Mouse (Mus musculus) lung, adult 18-20 months (tissue): ENCODE measurements at regions not wholly inside any gene's neighbourhood (a gene's known extent, or its start where the extent isn't known, plus 50 kb on each side); places are given as distances from the start of the nearest gene placed in this dataset.

Experiments used
- DNase-seq, 2 experiments: peaks; one replicate each; pipeline ENCODE4 v3.0.0; 2022; ENCODE audit warnings: mixed read lengths in 2 of 2

DNA sequence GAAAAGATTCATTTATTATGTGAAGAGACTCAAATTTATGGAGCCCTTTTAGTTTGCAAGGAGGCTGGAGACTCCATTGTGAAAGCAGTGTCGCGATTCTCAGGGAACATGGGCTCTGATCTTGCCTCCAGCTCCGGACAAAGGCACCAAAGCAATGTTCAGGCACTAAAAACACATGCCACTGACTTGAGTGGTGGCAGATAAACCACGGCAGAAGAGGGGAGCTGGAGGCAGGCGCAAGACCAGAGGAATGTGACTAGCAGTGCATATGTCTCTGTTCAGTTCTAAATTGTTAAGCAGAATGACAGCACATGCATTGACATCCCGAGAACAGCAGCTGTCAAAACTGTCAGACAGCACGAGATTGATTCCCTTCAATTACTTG lies 98.5 kb upstream of the Trp63 start:
- peak in 1 of 2 experiments; percentile 1 for DNase-seq

DNA sequence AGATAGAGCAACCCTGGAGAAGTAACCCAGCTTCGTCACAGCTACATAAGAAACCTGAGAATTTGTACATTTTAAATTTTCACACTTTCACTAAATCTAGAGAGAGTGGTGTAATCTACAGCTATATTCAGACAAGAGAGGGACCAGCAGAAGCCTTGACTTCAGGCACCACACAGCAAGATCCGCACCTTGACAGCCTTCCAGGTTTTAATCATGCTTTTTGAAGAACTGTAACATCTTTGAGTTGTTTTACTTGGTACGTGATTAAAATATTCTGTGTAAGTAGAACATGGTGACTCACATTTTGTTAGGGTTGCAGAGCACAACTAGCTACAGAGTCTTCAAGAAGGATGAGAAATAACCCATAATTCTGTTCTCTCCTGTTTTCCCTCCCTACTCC lies 97.6 kb upstream of the Trp63 start:
- no peak for DNase-seq

DNA sequence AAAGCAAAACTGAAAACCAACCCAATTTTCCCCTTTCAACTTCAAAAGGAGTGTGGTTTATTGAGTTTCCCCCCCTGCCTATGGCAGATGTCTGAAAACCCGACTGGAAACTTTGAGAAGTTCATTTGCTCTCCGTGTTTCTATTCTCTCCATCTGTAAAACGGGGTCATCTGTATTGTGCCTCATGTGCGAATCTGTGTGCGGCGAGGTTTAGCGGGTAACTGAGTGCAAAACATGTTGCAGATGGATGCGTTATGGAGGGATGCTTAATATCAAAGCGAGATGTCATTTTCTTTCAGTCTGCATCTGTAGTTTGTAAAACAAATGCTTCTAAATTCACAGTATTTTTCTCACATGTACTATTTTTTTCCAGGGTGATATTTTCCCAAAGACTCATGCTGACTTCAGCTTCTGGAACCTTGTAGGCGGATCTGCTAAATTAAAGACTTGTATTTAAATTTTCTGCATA lies 95.7 kb upstream of the Trp63 start:
- DNase-seq = no peak

DNA sequence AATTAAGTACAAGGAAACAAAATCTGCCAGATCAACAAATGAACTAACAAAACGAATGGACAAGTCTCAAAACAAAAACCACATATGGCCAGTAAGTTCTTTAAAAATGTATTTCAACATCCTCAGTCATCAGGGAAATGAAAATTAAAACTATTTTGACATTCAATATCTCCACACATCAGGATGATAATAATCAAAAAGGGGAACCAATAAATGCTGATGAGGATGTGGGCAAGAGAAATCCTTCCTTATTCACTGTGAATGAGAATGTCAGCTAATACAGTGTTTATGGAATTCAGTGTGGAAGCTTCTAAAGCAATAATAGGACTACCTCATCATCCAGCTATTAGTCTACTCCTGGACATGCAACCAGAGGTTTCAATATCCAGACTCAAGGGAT lies 86.1 kb upstream of the Trp63 start:
- no peak for DNase-seq

DNA sequence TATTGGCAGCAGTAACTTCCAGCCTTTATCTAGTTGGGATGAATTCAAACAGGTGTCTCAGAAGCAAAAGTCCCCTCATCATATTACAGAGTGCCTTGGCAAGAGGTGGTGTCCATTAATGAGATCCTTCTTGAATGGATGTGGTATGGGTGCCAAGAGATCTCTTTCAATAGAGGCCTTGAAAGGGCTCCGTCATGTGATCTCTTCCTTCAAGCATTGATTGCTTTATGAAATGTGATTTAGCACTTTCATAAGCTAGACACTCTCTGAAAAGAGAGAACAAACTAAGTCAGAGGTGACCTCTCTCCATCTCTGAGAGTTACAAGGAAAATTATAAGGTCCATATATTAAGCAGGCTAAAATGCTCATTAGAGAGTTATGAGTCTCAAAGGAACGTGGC lies 80.4 kb upstream of the Trp63 start:
- no peak for DNase-seq

DNA sequence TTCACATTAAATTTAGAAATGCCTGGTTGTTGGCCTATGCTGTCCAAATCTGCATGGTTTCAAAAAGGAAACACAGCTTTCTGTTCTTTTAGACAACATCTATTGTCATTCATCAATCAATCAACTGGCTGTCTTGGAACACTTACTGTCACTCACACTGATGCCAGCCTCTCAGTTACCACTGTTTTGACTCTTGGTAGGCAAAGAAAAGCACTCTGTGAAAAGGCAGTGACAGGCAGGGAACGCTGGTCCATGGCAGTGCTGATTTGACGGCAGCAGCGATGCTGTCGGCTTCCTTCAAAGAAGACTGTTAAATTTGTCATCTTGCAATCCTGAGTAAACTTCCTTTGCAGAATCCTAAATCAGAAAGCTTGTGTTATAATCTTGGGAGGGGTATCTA lies 68.3 kb upstream of the Trp63 start:
- DNase-seq = no peak

DNA sequence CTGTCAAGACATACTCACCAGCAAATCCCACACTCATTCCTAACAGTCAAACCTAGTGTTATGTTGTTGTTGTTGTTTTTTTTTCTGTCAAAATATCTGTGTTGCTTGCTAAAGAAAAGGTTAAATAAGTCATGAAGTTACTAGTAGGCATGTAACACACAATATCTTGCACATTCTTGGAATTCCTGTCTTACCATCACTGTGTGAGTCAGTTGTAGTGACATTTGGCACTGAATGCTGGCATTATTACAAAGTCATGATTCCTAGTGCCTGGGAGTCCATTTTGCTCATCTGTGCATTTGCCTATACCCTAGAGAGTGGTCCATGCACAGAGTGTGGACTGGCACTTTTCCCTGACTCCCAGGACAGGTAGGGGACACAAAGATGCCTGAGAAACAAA lies 67.9 kb upstream of the Trp63 start:
- no peak for DNase-seq

DNA sequence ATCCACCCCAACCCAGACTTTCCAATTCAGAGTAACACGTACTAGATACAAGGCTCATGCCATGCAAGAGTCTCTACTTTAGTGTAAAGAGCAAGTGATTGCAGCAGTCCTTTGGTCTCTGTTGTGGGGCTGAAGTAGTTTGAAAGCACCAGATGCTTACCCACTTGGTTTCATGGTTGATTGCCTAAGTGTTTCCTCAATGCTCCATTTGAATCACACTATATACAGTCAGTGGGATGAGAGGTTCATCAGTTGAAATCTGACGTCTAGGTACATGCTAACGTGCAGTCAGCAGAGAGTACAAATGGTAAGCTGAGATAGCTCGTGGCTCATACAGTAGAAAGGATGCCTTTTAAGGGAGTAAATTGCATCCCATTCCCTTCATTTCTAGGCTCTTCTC lies 64.7 kb upstream of the Trp63 start:
- DNase-seq = no peak

DNA sequence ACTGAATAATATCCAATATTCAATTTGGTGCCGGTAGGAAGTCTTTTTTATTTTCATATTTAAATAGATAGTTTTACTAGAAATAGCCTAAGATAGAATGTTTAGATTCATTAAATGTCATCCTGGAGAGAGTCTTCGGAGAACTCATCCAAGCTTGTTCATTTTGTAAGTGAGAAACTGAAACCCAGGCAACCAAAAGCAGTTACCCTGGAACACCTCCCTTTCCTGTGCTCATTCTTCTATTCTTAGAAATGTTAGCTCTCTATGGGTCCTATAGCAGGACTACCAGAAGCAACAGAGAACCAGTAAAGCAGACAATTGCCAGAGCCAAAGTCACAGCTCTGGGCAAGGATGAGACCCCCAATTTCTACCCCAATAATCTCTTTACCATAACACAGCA lies 60.9 kb upstream of the Trp63 start:
- no peak for DNase-seq

DNA sequence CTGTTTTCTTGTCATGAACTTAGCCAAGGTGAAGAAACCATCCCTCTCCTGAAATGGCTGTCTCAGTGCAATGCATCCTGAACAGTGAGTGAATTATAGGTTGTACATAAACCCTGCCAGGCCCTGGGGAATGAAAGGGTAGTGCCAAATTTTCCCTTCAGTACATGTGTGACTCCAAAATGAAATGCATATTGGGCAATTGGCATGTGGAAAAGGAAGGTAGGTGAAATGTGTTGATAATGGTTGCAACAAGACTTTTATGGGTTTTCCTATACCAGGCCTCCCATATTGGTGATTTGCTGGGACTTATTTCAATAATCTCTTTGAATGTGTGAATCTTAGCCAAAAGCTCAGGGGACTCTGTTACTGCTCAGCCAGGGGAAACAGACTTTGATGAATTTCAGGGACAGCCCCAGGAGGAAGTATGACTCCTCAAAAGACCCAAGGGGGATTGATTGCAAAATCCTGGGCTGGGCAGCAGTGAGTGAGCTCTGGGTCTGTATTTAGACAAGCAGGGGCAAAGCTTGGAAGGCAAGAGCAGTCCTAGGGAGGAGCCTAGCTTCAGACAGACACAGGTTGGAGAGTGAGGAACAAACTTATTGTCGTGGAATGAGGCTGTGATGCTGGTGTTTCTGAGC lies 59.5 kb upstream of the Trp63 start:
- DNase-seq = no peak

DNA sequence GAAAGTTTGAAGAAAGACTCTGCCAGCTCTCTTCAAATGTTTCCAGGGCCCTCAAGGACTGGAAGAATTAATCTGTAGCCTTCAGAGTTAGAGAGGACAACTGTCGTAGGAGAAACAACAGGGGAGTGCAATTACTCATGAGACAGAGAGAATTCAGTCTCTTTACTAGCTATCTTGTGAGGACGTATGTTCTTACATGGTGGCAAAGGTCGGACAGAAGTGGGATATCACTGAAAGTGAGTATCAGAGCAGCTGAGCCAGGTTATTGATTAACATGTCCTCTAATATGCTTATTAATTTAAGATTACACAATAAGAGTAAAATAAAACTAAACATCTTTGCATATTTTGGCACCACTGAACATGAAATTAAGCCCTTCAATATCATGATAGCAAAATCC lies 53.8 kb upstream of the Trp63 start:
- DNase-seq = no peak

DNA sequence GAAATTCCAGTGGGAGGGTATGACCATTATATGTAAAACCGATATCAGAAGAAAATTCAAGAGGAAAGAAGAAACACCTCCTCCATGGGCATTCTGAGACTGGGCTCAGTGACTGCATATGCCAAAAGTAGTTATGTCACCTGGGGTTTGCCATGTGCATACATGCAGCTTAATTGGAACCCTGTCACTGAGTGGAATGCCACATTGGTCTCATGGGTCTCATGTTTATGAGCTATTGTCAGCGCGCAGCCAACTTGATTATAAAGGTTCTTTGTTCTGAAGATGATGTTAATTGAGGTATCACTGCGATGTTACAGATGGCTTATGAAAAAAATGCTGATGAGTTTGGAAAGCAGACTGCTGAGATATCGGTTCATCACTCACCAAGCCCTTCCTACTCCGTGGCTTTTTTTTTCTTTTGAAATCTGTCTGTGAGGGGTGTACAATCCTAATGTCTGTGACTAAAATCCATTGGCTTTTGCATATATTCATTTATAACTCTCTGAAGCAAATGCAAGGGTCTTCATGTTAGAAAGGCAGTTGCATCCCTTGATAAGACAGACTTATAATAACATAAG lies 52.3 kb upstream of the Trp63 start:
- no peak for DNase-seq
